In the genomic region with DNA sequence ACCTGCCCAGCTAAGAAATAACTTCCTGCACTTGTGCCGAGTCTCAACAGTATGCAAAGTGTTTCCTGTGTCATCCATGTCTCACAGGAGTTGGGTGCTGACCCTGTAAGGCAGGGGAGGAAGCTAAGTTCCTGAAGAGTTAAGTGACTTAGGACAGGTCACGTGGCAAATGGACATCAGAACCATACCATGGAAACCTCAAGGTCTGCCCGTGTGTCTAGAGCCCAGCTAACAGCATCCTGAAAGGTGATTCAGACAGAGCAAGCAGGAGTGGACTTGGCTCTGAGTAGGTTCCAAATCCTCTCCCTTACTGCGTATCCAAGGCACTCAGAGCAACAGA, we compare ENCODE assay signal across 21 mouse cellular contexts.
A peak's percentile ranks its signal among the peaks of the same experiment; 100 is the strongest.
DNase-seq lines count a peak whose midpoint lies in the region; ATAC-seq and TF ChIP-seq lines count a peak whose summit lies in the region.
"Had no signal": no experiment of that assay in that cellular context is flagged by ENCODE, and none has a peak within 500 bp of the region (broad histone marks: within the 10 kb centered on the region; RNA-seq: fewer than 3 reads in every experiment).

No protein-coding gene starts in this region.

- no peaks in the 10 kb centered on the region for H3K36me3 ChIP-seq in kidney, embryonic 16.5 days (ENCODE audit: insufficient read depth, low read length)
- H3K36me3 ChIP-seq in C2C12 (ENCODE audit: control insufficient read depth, insufficient read depth) = no peaks in the 10 kb centered on the region
- no peaks in the 10 kb centered on the region for H3K36me3 ChIP-seq in CH12.LX (replicated peaks in 1 of 2; ENCODE audit: control insufficient read depth in 1 of 2, insufficient read depth in 1 of 2, low read length in 1 of 2)
- H3K36me3 ChIP-seq: embryonic facial prominence, embryonic 12.5 days; embryonic facial prominence, embryonic 15.5 days; G1E; heart, embryonic 10.5 days; heart, embryonic 13.5 days had no signal

- no peak overlapping the region for H3K9ac ChIP-seq in kidney, embryonic 16.5 days (replicated peaks; ENCODE audit: low read length)
- H3K9ac ChIP-seq in CH12.LX (ENCODE audit: insufficient read depth, low read depth) = no peak overlapping the region
- H3K9ac ChIP-seq: embryonic facial prominence, embryonic 12.5 days; embryonic facial prominence, embryonic 15.5 days; forebrain, postnatal 0 days; heart, embryonic 13.5 days; hindbrain, embryonic 14.5 days had no signal

- TF ChIP-seq RAD21 in CH12.LX (IDR thresholded peaks at IDR 0.05; ENCODE audit: low read depth, low read length) = no peak

- 0 out of 2 replicates have a peak, but pooled peaks cover 4% of the 10 kb centered on the region for H3K4me1 ChIP-seq in kidney, embryonic 16.5 days (ENCODE audit: insufficient read depth, low read length)
- H3K4me1 ChIP-seq in CH12.LX (ENCODE audit: control insufficient read depth in 1 of 2, insufficient read depth in 2 of 2) = peaks cover 23 to 34% of the 10 kb centered on the region in 2 experiments
- H3K4me1 ChIP-seq: embryonic facial prominence, embryonic 12.5 days; embryonic facial prominence, embryonic 15.5 days had no signal

- dilution Hi-C loops in CH12.LX (cut with MboI; ENCODE audit: extremely low pct_ligation_motif_present, extremely low pct_unique_long_range_greater_than_20kb, low sequenced_read_pairs) = no loop called here

- H3K27ac ChIP-seq in kidney, embryonic 16.5 days (ENCODE audit: low read length) = peak overlapping the region; percentile 9; the same call in 1 of the 2 replicates
- peak overlapping the region; percentile 61; the same call in 1 of the 2 replicates for H3K27ac ChIP-seq in CH12.LX (ENCODE audit: insufficient read depth, low read depth)
- H3K27ac ChIP-seq: embryonic facial prominence, embryonic 12.5 days; embryonic facial prominence, embryonic 15.5 days; heart, adult 2 months; heart, embryonic 10.5 days; heart, embryonic 13.5 days; hindbrain, embryonic 14.5 days; hindbrain, postnatal 0 days had no signal

- DNase-seq in kidney, adult 18-20 months = no peak
- no peak for DNase-seq in CH12.LX (ENCODE audit: extremely low read depth)
- DNase-seq in thymus, adult 18-20 months = no peak
- no peak for DNase-seq in left cerebral cortex, postnatal 14 days (ENCODE audit: low spot score in 2 of 2)
- DNase-seq: cerebellum, adult 11 months; cerebellum, adult 2 months; cerebellum, adult 9-11 months; cerebellum, postnatal 25 days; forebrain, postnatal 0 days had no signal

- no peak for TF ChIP-seq POLR2A in CH12.LX (IDR thresholded peaks at IDR 0.05; ENCODE audit: low read depth, low read length)

- no peak for TF ChIP-seq EP300 in CH12.LX (IDR thresholded peaks at IDR 0.05; ENCODE audit: low read length)

- intact Hi-C loops in left cerebral cortex, postnatal 14 days (cut with DNase I) = no loop called here

- no peak overlapping the region for H3ac ChIP-seq in C2C12 (ENCODE audit: control insufficient read depth, insufficient read length, low read depth)

- WGBS in kidney, embryonic 16.5 days = 60% methylated on average over 4 of the region's 4 CpGs

- no peaks in the 10 kb centered on the region for H3K9me3 ChIP-seq in kidney, embryonic 16.5 days (ENCODE audit: low read length)
- no peaks in the 10 kb centered on the region for H3K9me3 ChIP-seq in CH12.LX (replicated peaks; ENCODE audit: low read length)
- H3K9me3 ChIP-seq: embryonic facial prominence, embryonic 12.5 days; embryonic facial prominence, embryonic 15.5 days; G1E; heart, embryonic 10.5 days; heart, embryonic 13.5 days had no signal

- no peak overlapping the region for H3K4me2 ChIP-seq in kidney, embryonic 16.5 days (replicated peaks; ENCODE audit: low read depth, low read length)
- H3K4me2 ChIP-seq in CH12.LX (ENCODE audit: insufficient read depth, low read depth, poor library complexity, severe bottlenecking) = no peak overlapping the region
- H3K4me2 ChIP-seq: embryonic facial prominence, embryonic 12.5 days; embryonic facial prominence, embryonic 15.5 days; heart, embryonic 13.5 days; hindbrain, embryonic 14.5 days had no signal

- H3K79me2 ChIP-seq in C2C12 (ENCODE audit: control insufficient read depth, insufficient read depth) = no peaks in the 10 kb centered on the region
- H3K79me2 ChIP-seq in CH12.LX (replicated peaks; ENCODE audit: control insufficient read depth, extremely low read depth, insufficient read depth, poor library complexity, severe bottlenecking) = no peaks in the 10 kb centered on the region

- no peaks in the 10 kb centered on the region for H3K79me3 ChIP-seq in C2C12 (ENCODE audit: low read depth)

- in situ Hi-C loops in CH12.LX (cut with MboI; ENCODE audit: low pct_ligation_motif_present, low pct_unique_long_range_greater_than_20kb, low sequenced_read_pairs) = no loop called here

- no peaks in the 10 kb centered on the region for H3K27me3 ChIP-seq in kidney, embryonic 16.5 days (ENCODE audit: insufficient read depth, low read length)
- no peaks in the 10 kb centered on the region for H3K27me3 ChIP-seq in C2C12 (ENCODE audit: control insufficient read depth, insufficient read depth, insufficient read length)
- no peaks in the 10 kb centered on the region for H3K27me3 ChIP-seq in CH12.LX (replicated peaks)
- H3K27me3 ChIP-seq: embryonic facial prominence, embryonic 12.5 days; embryonic facial prominence, embryonic 15.5 days; heart, embryonic 13.5 days; Patski had no signal

- ATAC-seq in kidney, embryonic 16.5 days (ENCODE audit: low FRiP score, low TSS enrichment) = no peak
- ATAC-seq: forebrain, embryonic 14.5 days; forebrain, postnatal 0 days; hindbrain, postnatal 0 days; Patski had no signal

- TF ChIP-seq CTCF in C2C12 (IDR thresholded peaks at IDR 0.05; ENCODE audit: control insufficient read depth, insufficient read depth, insufficient read length) (no peak), CH12.LX (conservative IDR thresholded peaks at IDR 0.05 in 1 of 2, IDR thresholded peaks at IDR 0.05 in 1 of 2; ENCODE audit: low read depth in 2 of 2, low read length in 2 of 2) (no peak)

- H3K4me3 ChIP-seq in kidney, embryonic 16.5 days (ENCODE audit: low read length) = no peak overlapping the region
- no peak overlapping the region for H3K4me3 ChIP-seq in C2C12 (ENCODE audit: insufficient read depth, poor library complexity, severe bottlenecking)
- no peak overlapping the region for H3K4me3 ChIP-seq in CH12.LX (replicated peaks in 1 of 3; ENCODE audit: low read depth in 2 of 3, low read length in 2 of 3, poor library complexity in 1 of 3)
- H3K4me3 ChIP-seq: embryonic facial prominence, embryonic 12.5 days; embryonic facial prominence, embryonic 15.5 days; heart, adult 2 months; heart, embryonic 10.5 days; heart, embryonic 13.5 days had no signal

TF ChIP-seq in C2C12, 6 proteins besides CTCF, POLR2A, EP300 and RAD21:
- TF ChIP-seq USF1 (IDR thresholded peaks at IDR 0.05; ENCODE audit: low read depth) = peak; percentile 64
- TF ChIP-seq MYOD1 (IDR thresholded peaks at IDR 0.05; ENCODE audit: control insufficient read depth, insufficient read length, low read depth) = no peak

TF ChIP-seq in CH12.LX, 34 proteins besides CTCF, POLR2A, EP300 and RAD21:
- TF ChIP-seq ZNF384 (IDR thresholded peaks at IDR 0.05; ENCODE audit: low read depth, low read length) = no peak
- TF ChIP-seq USF2 (conservative IDR thresholded peaks at IDR 0.05; ENCODE audit: low read depth, low read length) = peak; percentile 67
- TF ChIP-seq USF1 (IDR thresholded peaks at IDR 0.05; ENCODE audit: low read depth, low read length) = peak; percentile 58; the same call in 1 of the 2 replicates
- no peak for TF ChIP-seq MXI1 (IDR thresholded peaks at IDR 0.05; ENCODE audit: low read depth, low read length)
- TF ChIP-seq ELF1 (IDR thresholded peaks at IDR 0.05; ENCODE audit: low read depth, low read length) = peak; percentile 52; the same call in 1 of the 2 replicates
- TF ChIP-seq MYC (IDR thresholded peaks at IDR 0.05; ENCODE audit: low read depth, low read length) = peak; percentile 28; the same call in 1 of the 2 replicates
